Mouse (Mus musculus) heart, embryonic 12.5 days (tissue): ENCODE data around the gene Hist1h3d. TPM values are rescaled to one million over a fixed set of nuclear protein-coding genes. Genes with fewer than 3 reads are reported as not detected.

Source experiments
- ATAC-seq: fragments of 200-750 bp; cut with Nextera tagmentation; 2 replicates; pipeline ENCODE4 v1.8.0; 2017; ENCODE audit warnings: moderate TSS enrichment, moderate library complexity; ENCODE audit not compliant: insufficient number of reproducible peaks, low FRiP score
- H3K27ac ChIP-seq: fragments of 300-500 bp; sonication (generic); 2 replicates; pipeline ENCODE4 v1.5.1; 2016; ENCODE audit warnings: mild to moderate bottlenecking, moderate library complexity; ENCODE audit not compliant: poor library complexity, severe bottlenecking
- H3K27me3 ChIP-seq: fragments of 300-500 bp; sonication (generic); replicated peaks from 2 replicates; pipeline ENCODE4 v1.6.1; 2016; ENCODE audit warnings: mild to moderate bottlenecking, moderate library complexity
- H3K36me3 ChIP-seq: fragments of 300-500 bp; sonication (generic); 2 replicates; pipeline ENCODE4 v1.6.1; 2016; ENCODE audit warnings: mild to moderate bottlenecking, moderate library complexity
- H3K4me1 ChIP-seq: fragments of 300-500 bp; sonication (generic); replicated peaks from 2 replicates; pipeline ENCODE4 v1.6.1; 2016; ENCODE audit warnings: mild to moderate bottlenecking
- H3K4me2 ChIP-seq: fragments of 300-500 bp; sonication (generic); 2 replicates; pipeline ENCODE4 v1.6.1; 2016; ENCODE audit warnings: mild to moderate bottlenecking, moderate library complexity
- H3K4me3 ChIP-seq: fragments of 300-500 bp; sonication (generic); 2 replicates; pipeline ENCODE4 v1.5.1; 2016; ENCODE audit warnings: mild to moderate bottlenecking
- H3K9ac ChIP-seq: fragments of 300-500 bp; sonication (generic); 2 replicates; pipeline ENCODE4 v1.6.1; 2016; ENCODE audit warnings: mild to moderate bottlenecking, moderate library complexity
- H3K9me3 ChIP-seq: fragments of 300-500 bp; sonication (generic); replicated peaks from 2 replicates; pipeline ENCODE4 v1.6.1; 2016; ENCODE audit warnings: mild to moderate bottlenecking, moderate library complexity
- WGBS: fragments of 180-500 bp; shearing (Covaris S2); methylation state at CpG from one replicate; pipeline ENCODE4 v1.1.7; 2016; 5-methylcytosine and 5-hydroxymethylcytosine counted together
- polyA plus RNA-seq: library from polyadenylated mRNA; unstranded; fragments of >200 nt; fragmentation: Nextera tagmentation; extraction: Ambion mirVana; gene quantifications from 2 replicates; pipeline ENCODE4 v1.2.1, GENCODE M21; 2016

The Hist1h3d gene
- polyA plus RNA-seq, 1 experiment from 2014 or later: 1.4 TPM

- no peaks in the 10 kb centered on the region for H3K27me3 ChIP-seq
- peaks cover 12% of the 10 kb centered on the region; the same call in 1 of the 2 replicates for H3K4me1 ChIP-seq
- no peak overlapping the region; the same call in 1 of the 2 replicates for H3K27ac ChIP-seq
- WGBS: 63% methylated on average over 5 of the region's 5 CpGs
- H3K9me3 ChIP-seq: no peaks in the 10 kb centered on the region
- H3K4me3 ChIP-seq: no peak overlapping the region
- H3K9ac ChIP-seq: no peak overlapping the region
- ATAC-seq: no peak
- H3K4me2 ChIP-seq: no peak overlapping the region
- H3K36me3 ChIP-seq: no peaks in the 10 kb centered on the region
Observed at GRCm38 (mm10) chr13:23593051-23593770, 17.6 kb downstream of the Hist1h3d start.

DNA sequence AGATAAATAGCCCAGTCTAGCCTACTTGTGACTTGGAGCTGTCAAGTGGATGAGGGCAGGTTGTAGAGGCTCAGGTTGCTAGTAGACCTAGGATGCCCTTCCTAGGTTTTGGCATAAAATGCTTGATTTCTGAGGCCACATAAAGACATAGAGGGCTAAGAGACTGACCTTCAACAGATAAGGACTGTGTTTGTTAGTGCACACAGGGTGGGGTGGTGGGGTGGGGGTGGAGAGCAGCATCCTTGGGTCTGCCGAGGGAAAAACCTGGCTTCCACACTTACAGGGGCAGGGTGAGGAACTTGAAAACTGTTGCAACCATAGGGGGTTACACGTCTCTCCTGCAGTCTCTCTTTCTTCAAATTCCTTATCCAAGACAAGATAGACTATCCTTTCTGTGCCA, 19.6 kb downstream of the Hist1h3d start:
- WGBS: 59% methylated on average over 2 of the region's 2 CpGs
- Histone ChIP-seq H3K27me3 (no peaks in the 10 kb centered on the region), H3K4me3 (no peak overlapping the region), H3K9ac (no peak overlapping the region), H3K27ac (no peak overlapping the region), H3K4me1 (peaks cover 12% of the 10 kb centered on the region; the same call in 1 of the 2 replicates), H3K4me2 (no peak overlapping the region), H3K36me3 (no peaks in the 10 kb centered on the region), H3K9me3 (no peaks in the 10 kb centered on the region)
- no peak for ATAC-seq

- Histone ChIP-seq H3K4me1 (peaks cover 12% of the 10 kb centered on the region; the same call in 1 of the 2 replicates), H3K4me3 (no peak overlapping the region)
- ATAC-seq: no peak
Observed at GRCm38 (mm10) chr13:23595622-23596372, 20.2 kb downstream of the Hist1h3d start.

GRCm38 (mm10) chr13:23597957-23598356, 22.4 kb downstream of the Hist1h3d start:
- Histone ChIP-seq H3K4me3 (no peak overlapping the region), H3K4me1 (peaks cover 11% of the 10 kb centered on the region; the same call in 1 of the 2 replicates), H3K9me3 (0 out of 2 replicates have a peak, but pooled peaks cover 2% of the 10 kb centered on the region), H3K9ac (no peak overlapping the region), H3K4me2 (no peak overlapping the region), H3K27ac (no peak overlapping the region), H3K27me3 (no peaks in the 10 kb centered on the region), H3K36me3 (no peaks in the 10 kb centered on the region)
- 6% methylated on average over 9 of the region's 9 CpGs for WGBS
- no peak for ATAC-seq

More at GRCm38 (mm10) chr13:23595622-23596372, 20.2 kb downstream of the Hist1h3d start:
- no peaks in the 10 kb centered on the region for H3K9me3 ChIP-seq
- no peaks in the 10 kb centered on the region for H3K27me3 ChIP-seq
- no peak overlapping the region; the same call in 1 of the 2 replicates for H3K9ac ChIP-seq
- H3K27ac ChIP-seq: no peak overlapping the region
- H3K4me2 ChIP-seq: no peak overlapping the region
- WGBS: 72% methylated on average over 7 of the region's 7 CpGs
- H3K36me3 ChIP-seq: no peaks in the 10 kb centered on the region

- WGBS: 47% methylated on average over 7 of the region's 7 CpGs
- no peak overlapping the region for H3K9ac ChIP-seq
Observed at GRCm38 (mm10) chr13:23603182-23603699, 27.7 kb downstream of the Hist1h3d start.

GRCm38 (mm10) chr13:23604452-23604851, 28.9 kb downstream of the Hist1h3d start:
- 0 out of 2 replicates have a peak, but pooled peaks cover 3% of the 10 kb centered on the region for H3K4me1 ChIP-seq
- H3K4me3 ChIP-seq: no peak overlapping the region
- 85% methylated on average over 3 of the region's 3 CpGs for WGBS
- no peak overlapping the region for H3K27ac ChIP-seq
- H3K27me3 ChIP-seq: no peaks in the 10 kb centered on the region
- H3K4me2 ChIP-seq: no peak overlapping the region
- H3K9ac ChIP-seq: no peak overlapping the region
- no peaks in the 10 kb centered on the region for H3K36me3 ChIP-seq
- H3K9me3 ChIP-seq: 0 out of 2 replicates have a peak, but pooled peaks cover 2% of the 10 kb centered on the region
- no peak for ATAC-seq

More at GRCm38 (mm10) chr13:23603182-23603699, 27.7 kb downstream of the Hist1h3d start:
- H3K27me3 ChIP-seq: no peaks in the 10 kb centered on the region
- H3K27ac ChIP-seq: no peak overlapping the region
- H3K4me1 ChIP-seq: 0 out of 2 replicates have a peak, but pooled peaks cover 3% of the 10 kb centered on the region
- H3K4me3 ChIP-seq: no peak overlapping the region
- H3K9me3 ChIP-seq: 0 out of 2 replicates have a peak, but pooled peaks cover 2% of the 10 kb centered on the region
- no peak for ATAC-seq
- H3K36me3 ChIP-seq: no peaks in the 10 kb centered on the region
- H3K4me2 ChIP-seq: no peak overlapping the region

- H3K9me3 ChIP-seq: 0 out of 2 replicates have a peak, but pooled peaks cover 2% of the 10 kb centered on the region
- H3K4me3 ChIP-seq: no peak overlapping the region
- 81% methylated on average over 3 of the region's 3 CpGs for WGBS
- H3K4me2 ChIP-seq: no peak overlapping the region
- no peak overlapping the region for H3K27ac ChIP-seq
- H3K36me3 ChIP-seq: no peaks in the 10 kb centered on the region
- no peaks in the 10 kb centered on the region for H3K27me3 ChIP-seq
- H3K9ac ChIP-seq: no peak overlapping the region
- ATAC-seq: no peak
- H3K4me1 ChIP-seq: 0 out of 2 replicates have a peak, but pooled peaks cover 3% of the 10 kb centered on the region
Observed at GRCm38 (mm10) chr13:23605052-23605451, 29.5 kb downstream of the Hist1h3d start.

GRCm38 (mm10) chr13:23609209-23609608, 33.6 kb downstream of the Hist1h3d start:
- H3K4me1 ChIP-seq: no peaks in the 10 kb centered on the region
- no peaks in the 10 kb centered on the region for H3K36me3 ChIP-seq
- no peaks in the 10 kb centered on the region for H3K9me3 ChIP-seq
- no peak overlapping the region for H3K27ac ChIP-seq
- 57% methylated on average over 4 of the region's 4 CpGs for WGBS
- no peak overlapping the region for H3K4me3 ChIP-seq
- H3K9ac ChIP-seq: no peak overlapping the region
- no peaks in the 10 kb centered on the region for H3K27me3 ChIP-seq
- no peak for ATAC-seq
- no peak overlapping the region for H3K4me2 ChIP-seq

- ATAC-seq: no peak
- no peaks in the 10 kb centered on the region for H3K27me3 ChIP-seq
- no peaks in the 10 kb centered on the region for H3K36me3 ChIP-seq
- H3K9me3 ChIP-seq: no peaks in the 10 kb centered on the region
- H3K4me1 ChIP-seq: no peaks in the 10 kb centered on the region
- no peak overlapping the region for H3K27ac ChIP-seq
- H3K4me3 ChIP-seq: no peak overlapping the region
- no peak overlapping the region for H3K4me2 ChIP-seq
- H3K9ac ChIP-seq: no peak overlapping the region
Observed at GRCm38 (mm10) chr13:23609844-23610243, 34.3 kb downstream of the Hist1h3d start.

- 80% methylated on average over 2 of the region's 2 CpGs for WGBS
- no peaks in the 10 kb centered on the region for H3K4me1 ChIP-seq
- no peak overlapping the region for H3K9ac ChIP-seq
- no peaks in the 10 kb centered on the region for H3K36me3 ChIP-seq
- H3K4me3 ChIP-seq: no peak overlapping the region
- no peak overlapping the region for H3K27ac ChIP-seq
- H3K4me2 ChIP-seq: no peak overlapping the region
- H3K27me3 ChIP-seq: no peaks in the 10 kb centered on the region
- no peaks in the 10 kb centered on the region for H3K9me3 ChIP-seq
- no peak for ATAC-seq
Observed at GRCm38 (mm10) chr13:23610393-23610792, 34.8 kb downstream of the Hist1h3d start.

DNA sequence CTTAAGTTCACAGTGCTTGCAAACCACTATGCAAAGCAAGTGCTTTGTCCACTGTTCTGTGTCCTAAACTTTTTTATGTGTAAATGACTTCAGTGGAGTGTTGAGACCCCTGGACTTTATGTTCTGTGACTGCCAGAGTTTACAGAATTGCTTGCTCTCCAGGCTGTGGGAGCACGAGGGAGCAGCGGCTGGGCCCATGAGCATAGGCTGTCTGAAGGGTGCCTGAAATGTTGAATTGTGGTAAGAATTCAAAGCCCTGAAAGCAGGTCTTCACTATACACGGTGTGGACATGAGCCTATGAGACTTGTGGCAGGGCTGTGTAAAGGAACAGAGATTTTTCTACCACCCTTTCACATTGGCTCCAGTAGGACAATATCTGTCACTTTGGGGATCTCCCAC, 36.1 kb downstream of the Hist1h3d start:
- WGBS: 83% methylated on average over 3 of the region's 3 CpGs
- no peak overlapping the region for H3K4me2 ChIP-seq
- H3K9ac ChIP-seq: no peak overlapping the region
- H3K36me3 ChIP-seq: no peaks in the 10 kb centered on the region
- no peak overlapping the region for H3K4me3 ChIP-seq
- no peaks in the 10 kb centered on the region for H3K4me1 ChIP-seq
- H3K27me3 ChIP-seq: no peaks in the 10 kb centered on the region
- no peak overlapping the region for H3K27ac ChIP-seq
- H3K9me3 ChIP-seq: no peaks in the 10 kb centered on the region
- ATAC-seq: no peak
